Mouse (Mus musculus) gastrocnemius, postnatal 36 days (tissue): Measurements from ENCODE around the gene Nos1ap. TPM values are rescaled to one million over a fixed set of nuclear protein-coding genes. Genes with fewer than 3 reads are reported as not detected.

Experiments used
- DNase-seq, 2 experiments: peaks; one replicate each; pipeline ENCODE4 v3.0.0; 2022
- intact Hi-C: fragments of 180-260 bp; cut with DNase I; formaldehyde crosslinking; loops from one replicate; pipeline ENCODE4 v1.15.1; 2025
- total RNA-seq, 2 experiments: library from RNA; stranded (reverse); gene quantifications; 2 replicates each; pipeline ENCODE4 v1.2.3; 2021

Nos1ap gene
- total RNA-seq, 2 experiments from 2014 or later, result 1.0 to 1.7 TPM

GRCm38 (mm10) chr1:170477636-170478600 is 111.7 kb downstream of the Nos1ap start:
- peak; percentile 14 to 21 for DNase-seq

DNA sequence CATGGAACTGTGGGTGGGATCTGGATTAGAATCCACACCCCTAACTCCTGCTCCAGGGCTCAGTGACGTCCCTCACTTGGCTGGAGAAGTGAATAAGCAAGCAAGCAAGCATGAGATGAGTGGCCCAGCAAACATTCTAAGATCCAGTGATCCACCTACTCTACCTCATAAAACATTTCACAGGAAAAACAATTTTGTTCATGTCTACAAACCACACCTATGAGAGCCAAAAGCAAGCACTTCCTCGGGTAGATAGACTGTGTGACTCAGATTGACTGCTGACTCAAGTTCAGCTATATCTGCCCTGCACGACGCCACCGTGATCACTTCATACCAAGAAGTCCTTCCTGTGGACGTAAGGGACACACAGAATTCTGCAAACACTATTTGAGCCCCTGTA is 116.2 kb downstream of the Nos1ap start:
- intact Hi-C loops, result no loop called here
- no peak for DNase-seq

More at GRCm38 (mm10) chr1:170477636-170478600, 111.7 kb downstream of the Nos1ap start:
- intact Hi-C loops, result no loop called here

GRCm38 (mm10) chr1:170472861-170473260 is 116.8 kb downstream of the Nos1ap start:
- DNase-seq, result no peak
- intact Hi-C loops, result no loop called here

GRCm38 (mm10) chr1:170466099-170467009 is 123.3 kb downstream of the Nos1ap start:
- no peak for DNase-seq
- intact Hi-C loops, result no loop called here

DNA sequence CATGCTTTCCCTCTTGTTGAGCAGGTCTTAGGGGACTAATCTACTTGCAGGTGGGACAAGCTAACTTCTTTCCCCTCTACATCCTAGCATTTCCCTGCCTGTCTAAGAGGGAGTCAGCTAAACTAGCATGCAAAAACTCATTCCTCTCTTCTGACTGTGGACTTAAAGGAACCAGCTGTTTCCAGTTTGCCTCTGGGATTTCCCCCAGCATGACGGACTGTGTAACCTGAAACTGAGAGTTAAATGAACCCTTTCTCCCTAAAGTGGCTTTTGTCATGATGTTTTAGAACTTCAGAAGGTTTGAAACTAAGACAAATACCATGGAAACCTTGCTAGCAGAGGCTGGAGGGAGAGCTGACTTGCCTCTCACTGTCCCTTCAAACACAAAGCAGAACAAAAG is 127.5 kb downstream of the Nos1ap start:
- no peak for DNase-seq
- intact Hi-C loops, result no loop called here

DNA sequence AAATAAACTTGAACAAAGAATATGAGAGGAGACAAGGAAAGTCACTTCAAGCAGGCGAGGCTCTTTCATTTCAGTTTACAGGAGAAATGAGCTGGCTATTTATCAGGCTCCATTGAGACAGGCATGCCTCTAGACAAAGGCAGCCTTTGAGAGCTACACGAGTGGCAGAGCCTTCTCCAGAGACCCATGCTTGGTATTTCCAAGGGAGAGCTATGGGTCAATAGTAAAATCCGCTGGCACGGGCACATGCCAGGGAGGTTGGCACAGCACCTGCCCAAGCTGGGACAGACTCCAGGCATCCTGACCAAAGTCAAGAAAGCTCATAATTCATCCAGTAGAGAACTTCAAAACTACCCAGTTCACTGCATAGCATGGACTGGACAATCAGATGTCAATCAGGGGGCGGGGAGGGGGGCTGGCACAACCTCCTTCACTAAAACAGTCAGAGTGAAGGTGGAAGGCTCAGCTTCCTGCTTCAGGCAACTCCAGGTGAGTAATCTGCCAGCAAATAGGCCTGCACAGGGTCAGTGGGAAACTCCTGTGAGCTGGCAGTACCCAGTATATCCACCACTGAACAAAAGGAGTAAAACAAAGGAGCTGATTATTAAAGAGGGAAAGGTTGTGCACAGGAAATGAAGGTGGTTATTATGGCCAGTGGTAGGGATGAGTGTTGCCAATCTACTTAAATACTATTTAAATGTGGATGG is 129.6 kb downstream of the Nos1ap start:
- DNase-seq, result no peak
- intact Hi-C loops, result no loop called here

DNA sequence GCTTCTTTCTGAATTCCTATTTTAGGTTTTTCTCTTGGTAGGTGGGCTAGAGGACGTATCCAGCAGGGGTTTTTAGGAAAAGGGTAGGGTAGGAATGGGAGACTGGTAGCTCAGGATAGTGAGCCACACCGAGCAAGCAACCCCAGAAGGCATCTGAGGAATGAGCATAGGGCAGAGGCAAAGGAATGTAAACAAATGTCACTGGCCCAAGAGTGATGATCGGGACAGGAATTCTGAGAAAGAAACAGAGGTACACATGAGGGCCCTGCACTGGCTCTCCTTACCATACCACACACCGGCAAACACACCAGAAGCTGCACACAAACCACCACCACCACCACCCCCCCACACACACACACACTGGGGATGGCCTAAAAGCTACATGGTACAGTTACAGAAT is 132.0 kb downstream of the Nos1ap start:
- intact Hi-C loops, result no loop called here
- no peak for DNase-seq

DNA sequence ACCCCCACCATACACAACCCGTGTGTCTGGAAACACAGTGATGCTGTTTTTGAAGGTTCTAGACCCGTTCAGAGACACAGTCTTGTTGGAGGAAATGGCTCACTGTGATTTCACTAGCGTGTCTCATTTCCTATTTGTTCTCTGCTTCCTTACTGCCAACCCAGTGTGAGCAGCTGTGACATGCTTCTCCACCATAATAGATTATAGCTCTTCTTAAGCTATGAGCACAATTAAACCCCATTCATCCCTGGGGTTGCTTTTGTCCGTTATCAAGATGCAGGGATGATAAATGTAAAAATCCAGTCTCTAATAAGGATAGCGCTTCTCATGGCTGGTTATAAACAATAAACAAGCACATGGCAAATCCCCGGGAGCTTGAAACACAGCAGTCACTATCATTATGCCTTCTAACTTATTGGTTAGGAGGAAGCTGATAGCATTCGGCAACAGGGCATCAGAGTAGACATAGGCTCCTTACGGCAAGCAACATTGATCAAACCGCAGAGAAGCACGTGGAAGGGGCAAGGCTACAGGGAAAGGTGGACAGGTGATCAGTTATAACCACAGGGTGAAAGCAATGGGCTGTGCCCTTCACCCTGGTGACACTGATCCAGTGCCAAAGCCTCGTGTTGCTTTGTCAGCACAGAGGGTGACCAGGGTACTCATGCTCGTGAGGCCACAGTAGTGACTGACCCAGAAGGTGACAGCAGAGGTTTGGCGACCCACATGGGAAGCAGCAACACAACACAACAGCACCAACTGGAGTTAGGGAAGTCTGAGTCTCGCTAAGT is 133.6 kb downstream of the Nos1ap start:
- no peak for DNase-seq
- intact Hi-C loops, result no loop called here

DNA sequence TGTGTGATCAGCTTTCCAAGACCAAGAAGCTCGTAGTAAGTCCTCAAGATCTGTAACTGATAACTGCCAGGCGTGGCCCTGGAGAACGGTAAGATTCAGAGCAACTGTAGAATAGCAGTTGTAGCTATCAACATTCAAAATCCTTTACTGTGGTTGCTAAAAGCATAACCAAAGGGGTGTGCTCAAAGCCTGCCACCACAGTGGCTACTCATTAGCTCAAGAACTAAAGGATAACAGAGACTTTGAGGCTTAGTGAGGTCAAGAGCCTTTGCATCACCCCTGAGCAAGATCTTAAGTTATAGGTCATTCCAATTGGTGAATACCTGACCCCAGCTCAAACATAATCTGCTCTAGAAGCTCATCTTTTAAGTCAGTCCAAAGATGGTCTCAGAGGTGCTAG is 134.3 kb downstream of the Nos1ap start:
- no peak for DNase-seq
- intact Hi-C loops, result no loop called here

DNA sequence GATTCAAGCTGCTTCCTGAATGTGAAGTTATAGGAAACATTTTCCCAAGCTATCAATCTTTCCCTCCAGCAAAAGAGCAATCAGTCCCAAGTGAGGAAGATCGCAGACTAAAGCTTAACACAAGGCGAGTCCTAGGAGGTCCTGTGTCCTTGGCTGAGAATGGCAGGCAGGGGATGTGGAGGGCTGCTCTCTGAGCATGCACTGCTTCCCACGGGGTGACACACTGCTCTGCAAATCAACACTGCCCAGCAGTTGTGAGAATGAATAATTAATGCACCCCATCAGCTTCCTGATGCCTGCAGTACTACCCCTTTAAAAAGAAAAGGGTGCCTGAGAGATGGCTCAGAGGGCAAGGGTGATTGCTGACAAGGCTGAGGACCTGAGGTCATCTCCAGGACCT is 136.2 kb downstream of the Nos1ap start:
- intact Hi-C loops, result no loop called here
- DNase-seq, result no peak

- no peak for DNase-seq
- intact Hi-C loops, result no loop called here
Measured at GRCm38 (mm10) chr1:170448244-170448643, 141.4 kb downstream of the Nos1ap start.

DNA sequence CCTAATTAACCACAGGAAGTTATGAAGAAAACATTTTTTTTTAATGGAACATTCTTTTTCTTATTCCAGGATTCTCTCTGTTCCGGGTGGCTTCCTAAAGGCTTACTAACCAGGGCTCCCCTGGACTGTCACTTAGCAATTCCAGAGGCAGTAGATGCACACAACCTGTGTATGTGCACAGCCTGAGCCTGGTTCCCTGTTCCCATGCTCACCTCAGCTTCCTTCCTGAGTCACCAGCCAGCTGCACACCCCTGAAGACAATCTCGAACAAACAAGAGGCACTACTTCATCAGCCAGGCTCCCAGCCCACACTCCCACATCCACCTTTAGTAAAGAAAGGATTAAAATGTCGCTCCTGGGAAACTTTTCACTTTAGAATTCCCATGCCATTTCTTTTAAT is 144.2 kb downstream of the Nos1ap start:
- intact Hi-C loops, result no loop called here
- no peak for DNase-seq

GRCm38 (mm10) chr1:170440367-170440766 is 149.3 kb downstream of the Nos1ap start:
- intact Hi-C loops, result no loop called here

DNA sequence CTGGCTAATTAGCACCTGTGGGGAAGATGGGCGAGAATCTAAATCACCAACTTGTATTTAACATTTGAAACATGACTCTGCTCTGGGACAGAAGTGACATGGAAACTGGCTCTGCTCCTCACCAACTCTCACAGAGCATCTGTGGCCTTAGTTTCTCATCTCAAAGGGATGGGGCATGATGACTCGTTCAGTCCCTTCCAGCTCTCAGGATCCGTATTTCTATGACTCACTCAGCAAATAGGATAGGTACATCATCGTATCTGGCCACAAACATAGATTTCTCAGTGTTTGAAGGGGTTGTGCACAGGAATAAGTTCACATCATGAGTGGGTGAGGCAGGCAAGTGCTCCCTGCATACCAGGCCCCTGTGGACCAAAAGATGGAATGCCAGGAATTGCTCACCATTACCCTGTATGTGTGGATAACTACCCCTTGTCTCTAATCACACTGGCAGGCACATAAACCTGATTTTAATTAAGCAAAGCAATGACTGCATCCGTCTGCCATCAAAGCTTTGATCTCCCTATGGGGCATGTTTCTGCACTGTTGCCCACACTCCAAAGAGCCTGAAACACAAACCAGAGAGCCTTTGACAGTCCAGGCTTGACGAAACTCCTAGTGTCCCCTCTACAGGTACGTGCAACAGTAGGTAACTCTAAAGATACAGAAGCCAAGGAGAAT is 151.1 kb downstream of the Nos1ap start:
- intact Hi-C loops, result no loop called here
- DNase-seq, result no peak

More at GRCm38 (mm10) chr1:170440367-170440766, 149.3 kb downstream of the Nos1ap start:
- no peak for DNase-seq

DNA sequence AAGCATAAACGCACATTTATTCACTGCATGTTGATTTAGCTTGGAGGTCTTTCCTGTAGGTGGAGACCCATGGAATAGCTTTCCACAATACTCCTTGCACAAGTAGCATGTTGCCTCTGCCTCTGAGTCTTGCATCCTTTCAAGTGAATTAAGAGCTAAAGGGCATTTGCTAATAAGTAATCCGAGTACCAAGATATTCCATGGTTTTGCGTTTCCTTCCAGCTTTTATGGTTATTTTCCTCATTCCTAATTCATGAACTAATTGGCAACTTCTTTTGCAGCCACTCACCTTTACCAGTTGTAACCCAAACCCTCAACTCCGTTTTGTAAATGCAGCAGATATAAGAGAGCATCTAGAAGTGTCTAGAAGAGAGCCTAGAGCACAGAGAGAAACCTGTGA is 155.5 kb downstream of the Nos1ap start:
- intact Hi-C loops, result no loop called here
- no peak for DNase-seq

- no peak for DNase-seq
- intact Hi-C loops, result no loop called here
Measured at GRCm38 (mm10) chr1:170433661-170434060, 156.0 kb downstream of the Nos1ap start.

DNA sequence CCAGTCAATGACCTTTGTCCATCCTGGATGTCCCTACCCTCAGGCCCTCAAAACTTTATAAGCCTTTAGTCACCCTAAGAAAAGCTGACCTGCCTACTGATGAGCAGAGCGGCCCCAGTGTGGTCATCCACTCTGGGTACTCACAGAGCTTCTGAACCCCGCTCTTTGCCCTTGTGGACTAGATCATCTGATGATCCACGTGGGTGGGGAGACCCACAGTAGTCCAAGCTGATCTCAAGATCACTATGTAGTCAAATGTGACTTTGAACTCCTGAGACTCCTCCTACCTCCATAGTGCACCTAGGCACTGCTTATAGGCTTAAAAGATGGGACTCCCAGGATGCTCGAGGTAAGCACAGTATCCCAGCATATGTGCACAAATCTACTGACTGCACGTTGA is 157.4 kb downstream of the Nos1ap start:
- intact Hi-C loops, result no loop called here
- no peak for DNase-seq

DNA sequence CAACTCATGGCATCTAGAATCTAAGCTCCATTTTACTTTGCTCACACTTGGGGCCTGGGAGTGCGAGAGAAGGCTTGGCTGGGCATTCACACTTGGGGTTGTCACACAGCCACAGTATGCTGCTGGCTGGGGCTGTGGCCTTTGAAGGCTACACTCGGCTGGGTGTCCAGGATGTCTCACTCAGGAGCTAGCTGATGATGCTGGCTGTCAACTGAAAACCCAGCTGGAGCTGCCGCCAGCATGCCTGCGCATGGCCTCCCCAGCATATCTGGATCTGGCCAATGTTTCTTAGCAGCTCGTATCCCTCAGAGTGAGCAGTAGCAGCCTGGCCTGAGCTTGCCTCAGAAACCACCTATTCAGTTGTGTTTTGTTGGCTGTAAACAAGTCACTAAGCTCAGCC is 158.3 kb downstream of the Nos1ap start:
- intact Hi-C loops, result no loop called here
- DNase-seq, result no peak

DNA sequence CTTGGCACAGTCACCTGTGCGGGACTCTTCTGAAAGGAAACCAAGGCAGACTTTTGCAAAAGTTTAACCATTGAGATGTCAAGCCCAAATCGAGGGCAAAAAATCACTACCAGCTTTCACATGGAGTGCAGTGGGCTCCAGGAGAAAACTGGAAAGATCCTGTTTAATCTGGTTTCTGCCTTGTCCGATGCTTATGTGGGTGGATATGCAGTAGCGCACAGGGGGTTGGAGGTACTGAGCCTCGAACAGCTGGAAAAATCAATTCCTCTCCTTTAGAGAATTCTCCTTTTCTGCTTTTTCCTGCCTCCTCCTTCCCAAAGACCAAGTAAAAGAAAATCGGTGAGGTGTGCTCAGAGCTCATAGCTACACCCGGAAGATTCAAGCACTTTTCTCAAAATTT is 159.0 kb downstream of the Nos1ap start:
- DNase-seq, result no peak
- intact Hi-C loops, result no loop called here
